Mouse (Mus musculus): ENCODE data around the gene Tac2.
"Not testable (repeated sequence)": the region's sequence is repeated elsewhere in the genome, so short reads cannot be mapped to it uniquely, and the experiment has no call there.

Tac2 gene

GRCm38 (mm10) chr10:127762926-127763325, 38.6 kb downstream of the Tac2 start:
- not testable (repeated sequence) for DNase-seq

- no peak for DNase-seq
These were observed 39.8 kb downstream of the Tac2 start for GRCm38 (mm10) chr10:127763914-127764680.

- DNase-seq = no peak
These were observed 42.3 kb downstream of the Tac2 start for GRCm38 (mm10) chr10:127766564-127766963.

GRCm38 (mm10) chr10:127776011-127776410, 51.7 kb downstream of the Tac2 start, which contains the start of gene Rdh9:
Gene Rdh9 (plus strand): TSS chr10:127776386.
- no peak for DNase-seq

Data from thymus, postnatal 4 days (tissue).